Mouse (Mus musculus): ENCODE results near the gene Hoxa6. TPM values are rescaled to one million over a fixed set of nuclear protein-coding genes. Genes with fewer than 3 reads are reported as not detected.

The Hoxa6 gene
- polyA plus RNA-seq, 1 experiment from 2014 or later = not detected

GRCm38 (mm10) chr6:52207684-52207976, 892 bp downstream of the Hoxa6 start:
- no peaks in the 10 kb centered on the region for H3K36me3 ChIP-seq
- no peak overlapping the region for H3K4me3 ChIP-seq
- H3K9me3 ChIP-seq = no peaks in the 10 kb centered on the region
- no peak overlapping the region for H3K4me2 ChIP-seq (replicated peaks)
- H3K4me1 ChIP-seq = 0 out of 2 replicates have a peak, but pooled peaks cover 9% of the 10 kb centered on the region
- no peak overlapping the region for H3K27ac ChIP-seq
- H3K9ac ChIP-seq = no peak overlapping the region
- ATAC-seq (ENCODE audit: insufficient number of reproducible peaks, insufficient read depth, low FRiP score, low TSS enrichment) = no peak
- peaks cover 99% of the 10 kb centered on the region for H3K27me3 ChIP-seq

DNA sequence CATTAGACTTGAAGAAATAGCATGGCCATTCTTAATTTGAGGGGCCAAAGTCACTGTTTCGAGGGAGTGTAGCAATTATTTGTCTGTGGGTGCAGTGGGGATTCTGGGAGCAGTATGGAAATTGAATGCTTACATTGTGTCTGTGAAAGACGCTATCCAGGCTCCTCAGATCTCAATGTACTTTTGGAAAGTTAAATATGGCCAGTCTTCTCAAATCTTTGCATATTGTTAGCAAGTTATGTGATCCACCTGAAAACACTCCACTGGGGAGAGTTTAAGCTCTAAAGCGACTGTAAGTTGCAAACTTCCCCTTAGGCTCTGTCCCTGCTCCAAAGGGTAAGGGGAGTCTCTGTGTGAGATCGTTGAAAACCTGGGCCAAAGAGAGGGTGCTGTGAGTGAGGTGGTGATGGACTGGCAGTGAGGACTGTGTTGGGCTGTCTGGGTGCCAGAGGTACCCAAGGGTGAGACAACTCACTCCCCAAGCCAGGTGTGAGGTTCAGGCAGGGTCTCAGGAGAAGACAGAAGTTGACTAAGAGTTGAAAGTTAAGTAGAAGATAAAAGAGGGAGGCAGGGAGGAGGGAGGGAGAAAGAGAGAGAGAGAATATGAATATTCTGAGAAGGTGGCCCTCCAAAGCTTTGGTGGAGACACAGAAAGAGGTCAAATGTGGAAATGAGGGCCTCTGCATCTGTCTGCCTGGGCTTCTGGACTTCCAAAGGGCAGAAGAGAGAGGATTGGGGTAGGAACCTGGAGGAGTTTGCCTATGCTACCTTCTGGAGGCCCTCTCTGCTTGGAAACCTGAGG, 1.4 kb downstream of the Hoxa6 start:
- WGBS = 3% methylated on average over 4 of the region's 4 CpGs

GRCm38 (mm10) chr6:52205638-52206621, 2.6 kb downstream of the Hoxa6 start:
- WGBS = 1% methylated on average over 55 of the region's 55 CpGs
- no peak for ATAC-seq (ENCODE audit: insufficient number of reproducible peaks, insufficient read depth, low FRiP score, low TSS enrichment)
- Histone ChIP-seq H3K9ac (no peak overlapping the region), H3K27me3 (peaks cover 92% of the 10 kb centered on the region), H3K36me3 (no peaks in the 10 kb centered on the region), H3K4me3 (no peak overlapping the region), H3K27ac (no peak overlapping the region), H3K4me2 (replicated peaks) (no peak overlapping the region), H3K9me3 (no peaks in the 10 kb centered on the region), H3K4me1 (0 out of 2 replicates have a peak, but pooled peaks cover 9% of the 10 kb centered on the region)

More for the DNA sequence above, 1.4 kb downstream of the Hoxa6 start:
- ATAC-seq (ENCODE audit: insufficient number of reproducible peaks, insufficient read depth, low FRiP score, low TSS enrichment) = no peak
- H3K27me3 ChIP-seq = peaks cover 98% of the 10 kb centered on the region
- no peak overlapping the region for H3K27ac ChIP-seq
- no peak overlapping the region for H3K4me2 ChIP-seq (replicated peaks)
- H3K9me3 ChIP-seq = no peaks in the 10 kb centered on the region
- no peaks in the 10 kb centered on the region for H3K36me3 ChIP-seq
- H3K4me3 ChIP-seq = no peak overlapping the region
- no peak overlapping the region for H3K9ac ChIP-seq
- H3K4me1 ChIP-seq = 0 out of 2 replicates have a peak, but pooled peaks cover 9% of the 10 kb centered on the region

- no peak overlapping the region for H3K27ac ChIP-seq
- peaks cover 93% of the 10 kb centered on the region for H3K27me3 ChIP-seq
- no peaks in the 10 kb centered on the region for H3K9me3 ChIP-seq
- WGBS = 3% methylated on average over 14 of the region's 14 CpGs
- H3K4me1 ChIP-seq = 0 out of 2 replicates have a peak, but pooled peaks cover 9% of the 10 kb centered on the region
- H3K4me2 ChIP-seq (replicated peaks) = no peak overlapping the region
- ATAC-seq (ENCODE audit: insufficient number of reproducible peaks, insufficient read depth, low FRiP score, low TSS enrichment) = no peak
- no peak overlapping the region for H3K4me3 ChIP-seq
- H3K36me3 ChIP-seq = no peaks in the 10 kb centered on the region
- no peak overlapping the region for H3K9ac ChIP-seq
Measured at GRCm38 (mm10) chr6:52205221-52205620, 3.3 kb downstream of the Hoxa6 start.

- 0 out of 2 replicates have a peak, but pooled peaks cover 9% of the 10 kb centered on the region for H3K4me1 ChIP-seq
Measured at GRCm38 (mm10) chr6:52204050-52204752, 4.3 kb downstream of the Hoxa6 start, which contains the start of gene Hoxa5. TSS of gene Hoxa5 (minus strand) at chr6:52204587.

DNA sequence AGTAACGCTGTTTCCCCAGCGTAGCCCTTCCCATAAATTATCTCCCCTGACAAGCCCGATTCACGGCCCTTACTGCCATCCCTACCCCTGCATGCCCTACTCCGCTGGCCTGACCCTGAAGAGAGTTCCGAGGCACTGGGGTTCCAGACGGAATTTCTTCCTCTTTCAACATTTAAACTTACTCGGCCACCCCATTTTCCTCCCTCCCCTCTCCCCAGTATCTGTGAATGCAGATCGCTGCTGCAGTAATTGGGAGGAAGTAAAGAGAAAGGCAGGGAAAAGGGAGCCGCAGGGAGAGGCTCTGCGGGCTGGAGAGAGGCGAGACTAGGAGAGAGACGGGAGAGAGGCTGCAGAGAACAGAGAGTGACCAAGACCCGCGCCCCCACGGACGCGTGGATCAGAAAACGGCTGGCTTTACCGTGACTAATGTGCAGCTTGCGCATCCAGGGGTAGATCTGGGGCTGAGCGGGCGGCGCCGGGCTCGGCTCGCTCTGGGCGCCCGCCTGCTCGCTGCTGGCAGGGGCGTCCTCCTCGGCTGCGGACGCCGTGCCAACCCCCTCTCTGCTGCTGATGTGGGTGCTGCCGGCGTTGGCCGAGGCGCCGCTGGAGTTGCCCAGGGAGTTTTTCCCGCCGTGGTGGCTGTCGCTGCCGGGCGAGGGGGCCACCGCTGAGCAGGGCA, 5.0 kb downstream of the Hoxa6 start:
- ATAC-seq (ENCODE audit: insufficient number of reproducible peaks, insufficient read depth, low FRiP score, low TSS enrichment) = no peak
- H3K9ac ChIP-seq = no peak overlapping the region
- under 1% methylated on average over 42 of the region's 46 CpGs for WGBS

More at GRCm38 (mm10) chr6:52204050-52204752, 4.3 kb downstream of the Hoxa6 start, which contains the start of gene Hoxa5:
- peak within 1 kb of the TSS; percentile 17 for H3K4me3 ChIP-seq
- ATAC-seq (ENCODE audit: insufficient number of reproducible peaks, insufficient read depth, low FRiP score, low TSS enrichment) = no peak
- H3K9ac ChIP-seq = no peak within 1 kb of the TSS
- H3K27me3 ChIP-seq = peaks cover 93% of the 10 kb centered on the region
- H3K27ac ChIP-seq = no peak within 1 kb of the TSS
- H3K36me3 ChIP-seq = no peaks in the 10 kb centered on the region
- H3K4me2 ChIP-seq (replicated peaks) = peak within 1 kb of the TSS; percentile 41
- no peaks in the 10 kb centered on the region for H3K9me3 ChIP-seq
- WGBS = under 1% methylated on average over 65 of the region's 65 CpGs

DNA sequence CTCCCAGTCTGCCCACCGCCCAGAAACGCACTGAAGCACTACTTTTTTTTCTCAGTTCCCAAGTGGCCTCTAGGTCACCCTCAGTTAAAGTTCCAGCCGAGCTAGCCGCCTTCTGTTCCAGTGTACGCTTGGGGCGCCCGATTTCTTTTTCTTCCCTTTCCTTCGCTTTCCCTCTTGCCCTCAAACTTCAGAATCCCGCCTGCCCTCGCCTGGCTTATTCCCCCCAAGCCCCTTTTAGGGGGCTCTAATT, 5.5 kb downstream of the Hoxa6 start:
- Histone ChIP-seq H3K27ac (no peak overlapping the region), H3K4me3 (no peak overlapping the region; the same call in 1 of the 2 replicates), H3K36me3 (no peaks in the 10 kb centered on the region), H3K9ac (no peak overlapping the region), H3K9me3 (no peaks in the 10 kb centered on the region), H3K27me3 (peaks cover 92% of the 10 kb centered on the region), H3K4me1 (0 out of 2 replicates have a peak, but pooled peaks cover 9% of the 10 kb centered on the region), H3K4me2 (replicated peaks) (no peak overlapping the region)
- ATAC-seq (ENCODE audit: insufficient number of reproducible peaks, insufficient read depth, low FRiP score, low TSS enrichment) = no peak
- 2% methylated on average over 10 of the region's 10 CpGs for WGBS

More for the DNA sequence above, 5.0 kb downstream of the Hoxa6 start:
- H3K9me3 ChIP-seq = no peaks in the 10 kb centered on the region
- H3K4me3 ChIP-seq = peak overlapping the region; percentile 17
- no peak overlapping the region for H3K27ac ChIP-seq
- no peaks in the 10 kb centered on the region for H3K36me3 ChIP-seq
- H3K27me3 ChIP-seq = peaks cover 92% of the 10 kb centered on the region
- peak overlapping the region; percentile 41 for H3K4me2 ChIP-seq (replicated peaks)
- H3K4me1 ChIP-seq = 0 out of 2 replicates have a peak, but pooled peaks cover 9% of the 10 kb centered on the region

- Histone ChIP-seq H3K27me3 (peaks cover 92% of the 10 kb centered on the region), H3K9ac (no peak overlapping the region), H3K4me3 (no peak overlapping the region), H3K4me2 (replicated peaks) (no peak overlapping the region), H3K27ac (no peak overlapping the region), H3K9me3 (no peaks in the 10 kb centered on the region), H3K4me1 (0 out of 2 replicates have a peak, but pooled peaks cover 9% of the 10 kb centered on the region), H3K36me3 (no peaks in the 10 kb centered on the region)
- no peak for ATAC-seq (ENCODE audit: insufficient number of reproducible peaks, insufficient read depth, low FRiP score, low TSS enrichment)
- 1% methylated on average over 22 of the region's 22 CpGs for WGBS
Measured at GRCm38 (mm10) chr6:52202362-52203120, 6.0 kb downstream of the Hoxa6 start.

- H3K36me3 ChIP-seq = no peaks in the 10 kb centered on the region
- H3K4me1 ChIP-seq = 0 out of 2 replicates have a peak, but pooled peaks cover 9% of the 10 kb centered on the region
- H3K4me2 ChIP-seq (replicated peaks) = no peak overlapping the region
- no peaks in the 10 kb centered on the region for H3K9me3 ChIP-seq
- 13% methylated on average over 1 of the region's 1 CpGs for WGBS
- H3K4me3 ChIP-seq = no peak overlapping the region
- no peak overlapping the region for H3K27ac ChIP-seq
- no peak for ATAC-seq (ENCODE audit: insufficient number of reproducible peaks, insufficient read depth, low FRiP score, low TSS enrichment)
- peaks cover 92% of the 10 kb centered on the region for H3K27me3 ChIP-seq
- no peak overlapping the region for H3K9ac ChIP-seq
Measured at GRCm38 (mm10) chr6:52201269-52201668, 7.3 kb downstream of the Hoxa6 start.

DNA sequence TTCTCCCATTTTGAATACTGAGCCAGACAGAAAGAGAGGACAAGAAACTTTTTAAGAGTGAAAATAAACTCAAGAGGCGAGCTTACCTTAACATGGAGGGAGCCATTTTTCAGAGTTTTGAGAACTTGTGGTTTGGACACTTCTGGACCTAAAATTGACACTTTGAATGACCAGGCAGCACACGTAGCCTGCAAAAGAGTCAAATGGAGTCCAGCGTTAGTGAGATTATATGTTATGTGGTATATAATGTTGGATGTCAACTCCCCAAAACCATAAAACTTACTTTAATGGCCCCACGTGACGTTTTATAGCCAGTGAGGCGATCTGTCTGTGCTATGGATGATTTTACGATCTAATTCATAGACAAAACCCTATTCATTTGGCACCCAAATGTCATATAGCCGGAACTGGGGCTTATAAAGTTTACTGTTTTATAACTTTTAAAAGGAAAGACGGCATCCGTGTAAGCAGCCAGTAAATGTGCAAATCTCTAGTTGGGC, 7.7 kb downstream of the Hoxa6 start:
- Histone ChIP-seq H3K4me3 (no peak overlapping the region), H3K27me3 (peaks cover 92% of the 10 kb centered on the region), H3K27ac (no peak overlapping the region), H3K4me2 (replicated peaks) (no peak overlapping the region), H3K9me3 (no peaks in the 10 kb centered on the region), H3K9ac (no peak overlapping the region), H3K36me3 (no peaks in the 10 kb centered on the region), H3K4me1 (0 out of 2 replicates have a peak, but pooled peaks cover 9% of the 10 kb centered on the region)
- 6% methylated on average over 10 of the region's 10 CpGs for WGBS
- no peak for ATAC-seq (ENCODE audit: insufficient number of reproducible peaks, insufficient read depth, low FRiP score, low TSS enrichment)
